ENCODE assay signal across 12 mouse cellular contexts in genomic region chr17:66572677-66573060, GRCm38 (mm10). TPM values are rescaled to one million over a fixed set of nuclear protein-coding genes. Genes with fewer than 3 reads are reported as not detected.
DNase-seq lines count a peak whose midpoint lies in the region; ATAC-seq and TF ChIP-seq lines count a peak whose summit lies in the region.
"Had no signal": no experiment of that assay in that cellular context is flagged by ENCODE, and none has a peak within 500 bp of the region (broad histone marks: within the 10 kb centered on the region; RNA-seq: fewer than 3 reads in every experiment).

No protein-coding gene starts in this region.

- no peak for ATAC-seq in heart, embryonic 12.5 days (ENCODE audit: insufficient number of reproducible peaks, low FRiP score)
- no peak; the same call in 1 of the 2 replicates for ATAC-seq in lung, embryonic 14.5 days (ENCODE audit: insufficient read depth)
- ATAC-seq in forebrain, embryonic 14.5 days = no peak
- ATAC-seq: intestine, embryonic 16.5 days had no signal

- no peak overlapping the region for H3K27ac ChIP-seq in heart, embryonic 12.5 days (ENCODE audit: poor library complexity, severe bottlenecking)
- no peak overlapping the region for H3K27ac ChIP-seq in lung, embryonic 14.5 days (ENCODE audit: low read depth)
- H3K27ac ChIP-seq in forebrain, embryonic 14.5 days (ENCODE audit: low read depth, low read length) = no peak overlapping the region
- H3K27ac ChIP-seq: hindbrain, embryonic 10.5 days; liver, embryonic 15.5 days had no signal

- no peaks in the 10 kb centered on the region for H3K9me3 ChIP-seq in heart, embryonic 12.5 days (replicated peaks)
- no peaks in the 10 kb centered on the region for H3K9me3 ChIP-seq in lung, embryonic 14.5 days (ENCODE audit: low read depth, low read length)
- no peaks in the 10 kb centered on the region for H3K9me3 ChIP-seq in forebrain, embryonic 14.5 days (replicated peaks; ENCODE audit: control insufficient read depth, low read length)
- H3K9me3 ChIP-seq: hindbrain, embryonic 10.5 days; liver, embryonic 15.5 days had no signal

- WGBS in heart, embryonic 12.5 days = 71% methylated on average over 4 of the region's 4 CpGs
- 59% methylated on average over 4 of the region's 4 CpGs for WGBS in lung, embryonic 14.5 days
- 49% methylated on average over 4 of the region's 4 CpGs for WGBS in lung, adult 2 months
- WGBS in forebrain, embryonic 14.5 days = 84% methylated on average over 4 of the region's 4 CpGs

- DNase-seq in adrenal gland, postnatal 14 days = peak; percentile 50
- DNase-seq in adrenal gland, postnatal 4 days (ENCODE audit: low spot score in 2 of 2) = no peak
- DNase-seq in heart, postnatal 14 days = peak; percentile 38 to 57
- peak; percentile 18 for DNase-seq in lung, embryonic 14.5 days
- DNase-seq in lung, adult 2 months = no peak
- peak; percentile 22 to 54 for DNase-seq in adrenal gland, postnatal 36 days
- DNase-seq in forebrain, embryonic 14.5 days (ENCODE audit: low spot score) = no peak

- intact Hi-C loops in heart, postnatal 14 days (cut with DNase I) = no loop called here

- no peak for TF ChIP-seq POLR2A in lung, adult 2 months (IDR thresholded peaks at IDR 0.05; ENCODE audit: borderline replicate concordance, extremely low read depth, low read depth, low read length)

- no peak overlapping the region for H3K4me2 ChIP-seq in heart, embryonic 12.5 days
- H3K4me2 ChIP-seq in lung, embryonic 14.5 days = no peak overlapping the region
- no peak overlapping the region for H3K4me2 ChIP-seq in forebrain, embryonic 14.5 days (ENCODE audit: low read length)
- H3K4me2 ChIP-seq: liver, embryonic 15.5 days; midbrain, embryonic 11.5 days had no signal

- H3K4me3 ChIP-seq in heart, embryonic 12.5 days = no peak overlapping the region
- H3K4me3 ChIP-seq in lung, embryonic 14.5 days (ENCODE audit: low read depth, low read length) = no peak overlapping the region
- no peak overlapping the region for H3K4me3 ChIP-seq in lung, adult 2 months (replicated peaks; ENCODE audit: extremely low read depth, low read depth, low read length)
- no peak overlapping the region for H3K4me3 ChIP-seq in forebrain, embryonic 14.5 days (ENCODE audit: low read depth, low read length)
- H3K4me3 ChIP-seq: hindbrain, embryonic 10.5 days; liver, embryonic 15.5 days had no signal

- H3K36me3 ChIP-seq in heart, embryonic 12.5 days = no peaks in the 10 kb centered on the region
- no peaks in the 10 kb centered on the region for H3K36me3 ChIP-seq in lung, embryonic 14.5 days (ENCODE audit: insufficient read depth)
- no peaks in the 10 kb centered on the region for H3K36me3 ChIP-seq in forebrain, embryonic 14.5 days (ENCODE audit: control insufficient read depth, insufficient read depth, low read length)
- H3K36me3 ChIP-seq: hindbrain, embryonic 10.5 days; liver, embryonic 15.5 days had no signal

- H3K27me3 ChIP-seq in heart, embryonic 12.5 days (replicated peaks) = no peaks in the 10 kb centered on the region
- H3K27me3 ChIP-seq in lung, embryonic 14.5 days (ENCODE audit: insufficient read depth, low read length) = no peaks in the 10 kb centered on the region
- no peaks in the 10 kb centered on the region for H3K27me3 ChIP-seq in forebrain, embryonic 14.5 days (replicated peaks; ENCODE audit: control insufficient read depth, insufficient read depth, low read length)
- H3K27me3 ChIP-seq: liver, embryonic 15.5 days had no signal

- H3K4me1 ChIP-seq in heart, embryonic 12.5 days (replicated peaks) = no peaks in the 10 kb centered on the region
- no peaks in the 10 kb centered on the region for H3K4me1 ChIP-seq in lung, embryonic 14.5 days (ENCODE audit: insufficient read depth)
- no peaks in the 10 kb centered on the region for H3K4me1 ChIP-seq in lung, adult 2 months (ENCODE audit: control insufficient read depth, insufficient read depth, low read length)
- no peaks in the 10 kb centered on the region for H3K4me1 ChIP-seq in forebrain, embryonic 14.5 days (ENCODE audit: control insufficient read depth, insufficient read depth, low read length)
- H3K4me1 ChIP-seq: hindbrain, embryonic 10.5 days; liver, embryonic 15.5 days had no signal

- H3K9ac ChIP-seq in heart, embryonic 12.5 days = no peak overlapping the region
- no peak overlapping the region for H3K9ac ChIP-seq in lung, embryonic 14.5 days
- H3K9ac ChIP-seq in forebrain, embryonic 14.5 days (ENCODE audit: low read length) = no peak overlapping the region
- H3K9ac ChIP-seq: liver, embryonic 15.5 days had no signal

- TF ChIP-seq CTCF in lung, embryonic 14.5 days (IDR thresholded peaks at IDR 0.05; ENCODE audit: low read depth) = no peak
- TF ChIP-seq CTCF in lung, adult 2 months (IDR thresholded peaks at IDR 0.05; ENCODE audit: insufficient read depth, low read length) = no peak

RNA-seq across cellular contexts. Expression of gene Themis3, which starts 21.8 kb away (rescaled TPM):
- not detected in 2 replicates for total RNA-seq in adrenal gland, postnatal 14 days (2021)
- under 1 TPM in 1 of 2 experiments, not detected in 1; 0.11 TPM for total RNA-seq in adrenal gland, postnatal 4 days (2021)
- not detected for total RNA-seq in heart, postnatal 14 days (2021)
- polyA plus RNA-seq in heart, embryonic 12.5 days (2016; fragmentation: Nextera tagmentation; extraction: Ambion mirVana) = not detected in 2 replicates
- polyA plus RNA-seq in lung, embryonic 14.5 days (2014; fragmentation: Nextera tagmentation; extraction: Ambion mirVana) = 0.16 and 0.22 TPM in 2 replicates
- 0.08 and 0.16 TPM in 2 replicates for polyA plus RNA-seq in lung, adult 2 months (2012; rRNA removed)
- total RNA-seq in adrenal gland, postnatal 36 days (2021) = not detected
- polyA plus RNA-seq in forebrain, embryonic 14.5 days (2014; fragmentation: Nextera tagmentation; extraction: Ambion mirVana) = not detected in 2 replicates
- polyA plus RNA-seq: hindbrain, embryonic 10.5 days; liver, embryonic 15.5 days; midbrain, embryonic 11.5 days had no signal

RNA-seq across cellular contexts. Expression of gene Rab12, which starts 53.1 kb away (rescaled TPM):
- total RNA-seq in adrenal gland, postnatal 14 days (2021) = 97.8 and 99.6 TPM in 2 replicates
- total RNA-seq in adrenal gland, postnatal 4 days (2021) = 100 to 1,000 TPM; 108 to 127 TPM
- 100 to 1,000 TPM; 181 to 186 TPM for total RNA-seq in heart, postnatal 14 days (2021)
- polyA plus RNA-seq in heart, embryonic 12.5 days (2016; fragmentation: Nextera tagmentation; extraction: Ambion mirVana) = 60.5 and 63.6 TPM in 2 replicates
- 67.4 and 71.5 TPM in 2 replicates for polyA plus RNA-seq in lung, embryonic 14.5 days (2014; fragmentation: Nextera tagmentation; extraction: Ambion mirVana)
- polyA plus RNA-seq in lung, adult 2 months (2012; rRNA removed) = 45.4 and 53.0 TPM in 2 replicates
- total RNA-seq in adrenal gland, postnatal 36 days (2021) = 10 to 100 TPM; 87.5 to 97.8 TPM
- polyA plus RNA-seq in forebrain, embryonic 14.5 days (2014; fragmentation: Nextera tagmentation; extraction: Ambion mirVana) = 52.0 and 67.1 TPM in 2 replicates

Comparison
In these comparisons a context has a peak if more than half of its experiments do, and no peak if none do; other contexts are left out.
1. DNase-seq: peak in adrenal gland, postnatal 14 days (single experiment), heart, postnatal 14 days (2 of 2), lung, embryonic 14.5 days (single experiment) and adrenal gland, postnatal 36 days (2 of 2); none in adrenal gland, postnatal 4 days (0 of 2), lung, adult 2 months (single experiment) and forebrain, embryonic 14.5 days (single experiment).